Mouse (Mus musculus): ENCODE measurements around the gene Kctd11. TPM values are rescaled to one million over a fixed set of nuclear protein-coding genes. Genes with fewer than 3 reads are reported as not detected.
"Not testable (repeated sequence)": the region's sequence is repeated elsewhere in the genome, so short reads cannot be mapped to it uniquely, and the experiment has no call there.

Kctd11 gene
- polyA plus RNA-seq, 1 experiment from 2014 or later: 2.9 TPM

GRCm38 (mm10) chr11:69878399-69878798 lies 2.8 kb downstream of the Kctd11 start:
- Histone ChIP-seq H3K36me3 (no peaks in the 10 kb centered on the region), H3K4me2 (replicated peaks) (no peak overlapping the region), H3K27me3 (no peaks in the 10 kb centered on the region), H3K4me3 (no peak overlapping the region), H3K27ac (no peak overlapping the region), H3K9me3 (no peaks in the 10 kb centered on the region), H3K4me1 (peaks cover 34% of the 10 kb centered on the region), H3K9ac (no peak overlapping the region)
- WGBS: 86% methylated on average over 3 of the region's 3 CpGs
- no peak for ATAC-seq (ENCODE audit: insufficient number of reproducible peaks, insufficient read depth, low FRiP score, low TSS enrichment)

DNA sequence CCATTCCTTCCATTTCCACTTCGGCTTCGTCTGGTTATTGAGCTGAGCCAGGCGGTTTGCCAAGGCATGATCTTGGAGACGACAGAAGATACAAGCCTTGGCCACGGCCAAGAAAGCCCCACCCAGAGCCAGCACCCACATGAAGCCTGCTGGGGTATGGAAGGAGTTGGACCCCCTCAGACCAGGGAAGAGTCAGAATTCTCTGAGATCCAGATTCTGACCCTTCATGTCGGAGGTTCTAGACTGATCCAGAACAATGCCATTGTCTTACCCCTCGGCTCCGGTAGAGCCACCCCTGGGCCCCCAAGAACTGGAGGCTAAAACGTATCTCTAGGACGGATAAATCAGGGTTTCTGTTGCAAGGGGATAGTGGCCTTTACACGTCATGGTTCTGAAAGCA lies 3.3 kb downstream of the Kctd11 start, which contains the start of gene Tmem95:
Gene Tmem95 (minus strand): TSS at position 141 of the 400 bp plus-strand sequence.
- no peaks in the 10 kb centered on the region for H3K36me3 ChIP-seq
- H3K27me3 ChIP-seq: no peaks in the 10 kb centered on the region
- H3K9me3 ChIP-seq: no peaks in the 10 kb centered on the region
- H3K4me2 ChIP-seq (replicated peaks): peak within 1 kb of the TSS; percentile 35
- no peak for ATAC-seq (ENCODE audit: insufficient number of reproducible peaks, insufficient read depth, low FRiP score, low TSS enrichment)
- H3K4me1 ChIP-seq: peaks cover 34% of the 10 kb centered on the region
- H3K9ac ChIP-seq: no peak within 1 kb of the TSS
- 0 out of 2 replicates have a peak within 1 kb of the TSS, but pooled peaks have one; percentile 10 for H3K4me3 ChIP-seq
- WGBS: 89% methylated on average over 11 of the region's 11 CpGs
- H3K27ac ChIP-seq: peak within 1 kb of the TSS; percentile 70

- no peak overlapping the region for H3K9ac ChIP-seq
- peaks cover 34% of the 10 kb centered on the region for H3K4me1 ChIP-seq
- H3K27ac ChIP-seq: peak overlapping the region; percentile 70
- peak overlapping the region; percentile 35 for H3K4me2 ChIP-seq (replicated peaks)
- no peaks in the 10 kb centered on the region for H3K9me3 ChIP-seq
- no peaks in the 10 kb centered on the region for H3K36me3 ChIP-seq
- no peak for ATAC-seq (ENCODE audit: insufficient number of reproducible peaks, insufficient read depth, low FRiP score, low TSS enrichment)
- 3% methylated on average over 12 of the region's 12 CpGs for WGBS
- 0 out of 2 replicates have a peak overlapping the region, but pooled peaks have one; percentile 10 for H3K4me3 ChIP-seq
- no peaks in the 10 kb centered on the region for H3K27me3 ChIP-seq
Observed at GRCm38 (mm10) chr11:69876867-69877266, 4.3 kb downstream of the Kctd11 start.

DNA sequence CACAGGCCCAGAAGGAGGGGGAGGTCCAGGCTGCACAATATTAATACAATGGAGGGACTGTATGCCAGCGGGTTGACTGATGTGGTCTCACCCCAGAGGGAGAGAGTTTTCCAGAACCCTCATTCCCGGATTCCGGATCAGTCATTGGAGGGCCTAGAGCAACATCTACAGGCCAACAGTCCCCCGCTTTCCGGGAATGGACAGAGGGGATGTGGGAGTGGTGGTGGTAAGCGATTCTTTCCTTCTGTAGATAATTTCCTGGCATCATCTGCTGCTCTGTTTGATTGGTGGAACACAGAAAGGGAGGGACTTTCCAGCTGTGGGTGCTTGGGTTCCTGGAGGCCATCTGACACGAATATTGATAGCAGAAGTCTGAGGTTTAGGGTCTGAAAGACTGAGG lies 5.0 kb downstream of the Kctd11 start:
- no peaks in the 10 kb centered on the region for H3K27me3 ChIP-seq
- no peak overlapping the region; the same call in 1 of the 2 replicates for H3K4me2 ChIP-seq (replicated peaks)
- no peak overlapping the region for H3K4me3 ChIP-seq
- no peaks in the 10 kb centered on the region for H3K36me3 ChIP-seq
- WGBS: 44% methylated on average over 7 of the region's 7 CpGs
- no peaks in the 10 kb centered on the region for H3K9me3 ChIP-seq
- H3K4me1 ChIP-seq: peaks cover 34% of the 10 kb centered on the region
- ATAC-seq (ENCODE audit: insufficient number of reproducible peaks, insufficient read depth, low FRiP score, low TSS enrichment): no peak
- peak overlapping the region; percentile 70 for H3K27ac ChIP-seq
- H3K9ac ChIP-seq: no peak overlapping the region

GRCm38 (mm10) chr11:69872451-69872850 lies 8.8 kb downstream of the Kctd11 start:
- Histone ChIP-seq H3K36me3 (no peaks in the 10 kb centered on the region), H3K27ac (no peak overlapping the region), H3K9ac (no peak overlapping the region), H3K27me3 (no peaks in the 10 kb centered on the region), H3K4me1 (peaks cover 20% of the 10 kb centered on the region), H3K4me2 (replicated peaks) (no peak overlapping the region), H3K9me3 (no peaks in the 10 kb centered on the region), H3K4me3 (no peak overlapping the region)
- WGBS: 89% methylated on average over 4 of the region's 4 CpGs
- ATAC-seq (ENCODE audit: insufficient number of reproducible peaks, insufficient read depth, low FRiP score, low TSS enrichment): no peak

DNA sequence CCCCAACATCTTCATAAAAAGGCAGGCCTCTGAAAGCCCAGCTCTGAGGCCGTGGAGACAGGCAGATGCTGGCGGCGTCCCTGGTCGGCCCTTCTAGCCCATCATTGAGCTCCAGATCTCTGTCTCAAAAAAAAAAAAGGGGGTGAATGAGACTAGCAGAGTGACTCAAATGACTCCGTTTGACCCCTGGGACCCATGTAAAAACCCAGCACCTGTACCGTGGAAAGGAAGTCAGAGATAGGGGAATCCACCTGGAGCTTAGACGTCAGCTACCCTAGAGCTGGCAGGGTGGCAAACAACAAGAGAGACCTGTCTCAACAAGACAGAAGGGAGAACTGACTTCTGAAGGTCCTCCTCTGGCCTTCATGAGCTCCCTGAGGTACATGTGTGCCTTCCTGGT lies 9.4 kb downstream of the Kctd11 start:
- 86% methylated on average over 7 of the region's 7 CpGs for WGBS
- Histone ChIP-seq H3K27me3 (no peaks in the 10 kb centered on the region), H3K4me3 (no peak overlapping the region), H3K36me3 (no peaks in the 10 kb centered on the region), H3K4me1 (peaks cover 13% of the 10 kb centered on the region), H3K9me3 (no peaks in the 10 kb centered on the region), H3K27ac (no peak overlapping the region), H3K4me2 (replicated peaks) (no peak overlapping the region), H3K9ac (no peak overlapping the region)
- ATAC-seq (ENCODE audit: insufficient number of reproducible peaks, insufficient read depth, low FRiP score, low TSS enrichment): no peak

- Histone ChIP-seq H3K4me2 (replicated peaks) (no peak overlapping the region), H3K9me3 (no peaks in the 10 kb centered on the region), H3K27ac (no peak overlapping the region), H3K4me3 (no peak overlapping the region), H3K27me3 (no peaks in the 10 kb centered on the region), H3K36me3 (no peaks in the 10 kb centered on the region), H3K4me1 (no peaks in the 10 kb centered on the region; the same call in 1 of the 2 replicates), H3K9ac (no peak overlapping the region)
- ATAC-seq (ENCODE audit: insufficient number of reproducible peaks, insufficient read depth, low FRiP score, low TSS enrichment): no peak
- WGBS: 90% methylated on average over 2 of the region's 2 CpGs
Observed at GRCm38 (mm10) chr11:69870289-69871069, 10.7 kb downstream of the Kctd11 start.

DNA sequence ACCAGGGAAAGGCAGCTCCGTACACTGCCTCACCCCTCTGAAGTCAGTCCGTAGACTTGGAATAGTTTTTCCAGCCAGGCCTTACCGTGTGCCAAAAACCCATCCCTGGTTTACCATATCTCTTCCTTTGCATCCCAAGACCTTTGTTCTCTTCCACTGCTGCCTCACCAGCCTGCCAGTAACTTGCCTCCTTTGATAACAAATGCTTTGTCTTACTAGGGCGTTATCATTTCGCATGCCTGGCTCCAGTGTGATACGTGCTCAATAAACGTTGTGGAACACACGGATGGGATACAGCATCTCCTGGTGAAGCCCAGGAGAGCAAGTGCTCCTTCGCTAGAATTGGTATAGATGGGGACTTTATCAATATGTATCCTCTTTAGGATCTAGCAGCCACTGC lies 13.9 kb downstream of the Kctd11 start:
- H3K36me3 ChIP-seq: no peaks in the 10 kb centered on the region
- H3K9ac ChIP-seq: no peak overlapping the region
- no peak overlapping the region for H3K27ac ChIP-seq
- no peaks in the 10 kb centered on the region for H3K4me1 ChIP-seq
- H3K4me3 ChIP-seq: no peak overlapping the region
- WGBS: 76% methylated on average over 9 of the region's 9 CpGs
- no peak overlapping the region for H3K4me2 ChIP-seq (replicated peaks)
- no peaks in the 10 kb centered on the region for H3K27me3 ChIP-seq
- no peaks in the 10 kb centered on the region for H3K9me3 ChIP-seq
- ATAC-seq (ENCODE audit: insufficient number of reproducible peaks, insufficient read depth, low FRiP score, low TSS enrichment): no peak

DNA sequence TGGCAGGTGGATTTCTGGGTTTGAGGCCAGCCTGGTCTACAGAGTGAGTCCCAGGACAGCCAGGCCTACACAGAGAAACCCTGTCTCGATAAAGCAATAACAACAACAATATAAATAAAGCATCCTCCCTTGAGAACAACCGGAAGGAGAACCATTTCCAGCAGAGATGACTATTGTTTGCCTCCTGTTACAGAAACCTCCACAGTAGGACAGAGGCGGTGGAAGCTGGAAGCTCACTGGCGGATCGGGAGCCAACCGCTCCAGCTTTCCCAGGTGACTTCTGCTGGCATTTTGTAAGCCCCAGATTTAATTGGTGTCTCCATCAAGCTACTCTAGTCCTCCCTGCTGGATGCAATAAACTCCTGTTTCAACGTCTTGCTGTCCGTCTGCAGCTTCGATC lies 15.6 kb downstream of the Kctd11 start:
- H3K4me3 ChIP-seq: no peak overlapping the region
- WGBS: 84% methylated on average over 9 of the region's 9 CpGs
- H3K4me1 ChIP-seq: no peaks in the 10 kb centered on the region
- H3K27me3 ChIP-seq: no peaks in the 10 kb centered on the region
- H3K36me3 ChIP-seq: no peaks in the 10 kb centered on the region
- no peak for ATAC-seq (ENCODE audit: insufficient number of reproducible peaks, insufficient read depth, low FRiP score, low TSS enrichment)
- no peak overlapping the region for H3K4me2 ChIP-seq (replicated peaks)
- no peaks in the 10 kb centered on the region for H3K9me3 ChIP-seq
- H3K9ac ChIP-seq: no peak overlapping the region
- H3K27ac ChIP-seq: no peak overlapping the region

GRCm38 (mm10) chr11:69864138-69864860 lies 16.9 kb downstream of the Kctd11 start:
- ATAC-seq (ENCODE audit: insufficient number of reproducible peaks, insufficient read depth, low FRiP score, low TSS enrichment): no peak
- H3K4me2 ChIP-seq (replicated peaks): no peak overlapping the region
- H3K4me3 ChIP-seq: no peak overlapping the region
- WGBS: 58% methylated on average over 8 of the region's 8 CpGs
- no peaks in the 10 kb centered on the region for H3K9me3 ChIP-seq
- H3K27ac ChIP-seq: no peak overlapping the region
- peaks cover under 1% of the 10 kb centered on the region for H3K27me3 ChIP-seq
- no peaks in the 10 kb centered on the region for H3K4me1 ChIP-seq
- no peaks in the 10 kb centered on the region for H3K36me3 ChIP-seq
- no peak overlapping the region for H3K9ac ChIP-seq

DNA sequence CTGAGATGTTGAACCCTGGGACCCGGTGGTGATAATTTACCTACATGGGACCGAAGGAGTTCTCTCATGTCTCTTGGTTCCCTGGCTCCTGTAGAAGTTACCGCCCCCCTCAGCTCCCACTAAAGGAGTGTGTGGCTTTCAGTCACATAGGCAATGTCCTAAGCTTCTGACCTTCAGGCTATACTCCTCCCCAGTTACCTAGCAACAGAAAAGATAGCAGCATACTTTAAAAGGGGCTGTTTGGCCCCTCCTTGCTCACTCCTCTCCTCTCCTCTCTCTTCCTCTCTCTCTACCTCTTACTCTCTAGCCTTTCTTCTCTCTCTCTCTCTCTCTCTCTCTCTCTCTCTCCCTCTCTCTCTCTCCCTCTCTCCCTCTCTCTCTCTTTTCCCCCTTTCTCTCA lies 17.5 kb downstream of the Kctd11 start:
- not testable (repeated sequence) for H3K27ac ChIP-seq; H3K9me3 ChIP-seq; H3K4me3 ChIP-seq; H3K9ac ChIP-seq; H3K4me2 ChIP-seq (replicated peaks); H3K36me3 ChIP-seq; ATAC-seq (ENCODE audit: insufficient number of reproducible peaks, insufficient read depth, low FRiP score, low TSS enrichment); H3K4me1 ChIP-seq; H3K27me3 ChIP-seq
- 82% methylated on average over 3 of the region's 3 CpGs for WGBS

Measured in embryonic facial prominence, embryonic 12.5 days (tissue).